In the genomic region with DNA sequence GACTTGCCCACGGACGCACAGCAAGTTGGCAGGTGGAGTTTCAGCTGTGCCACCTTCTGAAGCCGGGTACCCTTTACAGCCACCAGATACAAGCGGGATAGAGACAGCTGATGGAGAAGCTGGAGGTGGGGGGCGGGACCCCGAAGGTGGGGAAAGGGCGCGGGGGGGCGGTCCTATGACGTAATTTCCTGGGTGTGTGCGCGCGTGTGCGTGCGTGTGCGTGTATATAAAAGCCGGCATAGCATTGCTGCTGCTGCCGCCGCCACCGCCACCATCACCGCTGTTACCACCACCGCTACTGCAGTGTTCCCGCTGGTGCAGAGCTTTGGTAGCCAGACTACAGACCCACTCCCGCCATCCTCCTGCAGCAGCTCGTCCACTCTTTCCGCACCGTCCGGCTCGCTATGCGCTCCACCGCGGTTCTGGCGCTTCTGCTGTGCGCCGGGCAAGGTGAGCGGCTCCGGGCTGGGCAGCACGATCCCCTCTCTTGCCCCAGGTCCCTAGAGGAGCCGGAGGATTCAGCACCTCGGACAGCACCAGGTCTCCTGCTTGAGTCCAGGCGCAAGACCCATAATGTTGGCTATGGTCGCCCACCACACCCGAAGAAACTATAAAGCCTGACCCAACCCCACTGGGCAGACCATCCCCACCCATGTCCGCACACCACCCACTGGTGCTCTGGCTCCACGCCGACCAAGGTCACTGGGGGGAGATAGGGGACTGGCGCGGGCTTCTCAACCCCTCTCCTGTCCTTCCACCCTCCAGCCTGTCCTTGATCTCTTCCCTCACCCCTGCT, we compare ENCODE assay signal across 8 mouse cellular contexts. TPM values are rescaled to one million over a fixed set of nuclear protein-coding genes. Genes with fewer than 3 reads are reported as not detected.
DNase-seq lines count a peak whose midpoint lies in the region; ATAC-seq lines count a peak whose summit lies in the region.

A gene (plus strand): TSS at position 249 of the 796 bp plus-strand sequence.

- peak within 1 kb of the TSS; percentile 37 for H3K4me3 ChIP-seq in embryonic facial prominence, embryonic 13.5 days
- 0 out of 2 replicates have a peak within 1 kb of the TSS, but pooled peaks have one; percentile 18 for H3K4me3 ChIP-seq in heart, embryonic 16.5 days (ENCODE audit: low read length)
- peak within 1 kb of the TSS; percentile 26; the same call in 1 of the 2 replicates for H3K4me3 ChIP-seq in liver, embryonic 16.5 days (ENCODE audit: low read depth, low read length)
- peak within 1 kb of the TSS; percentile 59 for H3K4me3 ChIP-seq in neural tube, embryonic 14.5 days (ENCODE audit: low read depth, low read length)

- H3K4me1 ChIP-seq in embryonic facial prominence, embryonic 13.5 days, result 0 out of 2 replicates have a peak, but pooled peaks cover 8% of the 10 kb centered on the region
- H3K4me1 ChIP-seq in heart, embryonic 16.5 days (ENCODE audit: control insufficient read depth, insufficient read depth, low read length), result no peaks in the 10 kb centered on the region
- peaks cover 8% of the 10 kb centered on the region; the same call in 1 of the 2 replicates for H3K4me1 ChIP-seq in liver, embryonic 16.5 days (ENCODE audit: control insufficient read depth, low read depth, low read length)
- H3K4me1 ChIP-seq in neural tube, embryonic 14.5 days (ENCODE audit: control insufficient read depth, insufficient read depth, low read length), result peaks cover 13% of the 10 kb centered on the region

- H3K27me3 ChIP-seq in embryonic facial prominence, embryonic 13.5 days, result peaks cover 52% of the 10 kb centered on the region
- H3K27me3 ChIP-seq in heart, embryonic 16.5 days (ENCODE audit: control insufficient read depth, insufficient read depth, low read length), result peaks cover 39% of the 10 kb centered on the region
- peaks cover 16% of the 10 kb centered on the region for H3K27me3 ChIP-seq in liver, embryonic 16.5 days (ENCODE audit: control insufficient read depth, insufficient read depth, low read depth, low read length)
- H3K27me3 ChIP-seq in neural tube, embryonic 14.5 days (ENCODE audit: control insufficient read depth, insufficient read depth, low read length), result no peaks in the 10 kb centered on the region

- DNase-seq in B cell, adult 2 months, result peak; percentile 44 to 50
- peak; percentile 81 for DNase-seq in adrenal gland, postnatal 25 days
- peak; percentile 57 to 90 for DNase-seq in kidney, postnatal 36 days
- peak; percentile 73 for DNase-seq in thymus, postnatal 14 days

- whole genome bisulfite sequencing in embryonic facial prominence, embryonic 13.5 days, result 3% methylated on average over 47 of the region's 48 CpGs
- 3% methylated on average over 48 of the region's 48 CpGs for WGBS in heart, embryonic 16.5 days
- 3% methylated on average over 48 of the region's 48 CpGs for WGBS in liver, embryonic 16.5 days (ENCODE audit: insufficient replicate concordance)
- WGBS in neural tube, embryonic 14.5 days, result 2% methylated on average over 48 of the region's 48 CpGs

- no peaks in the 10 kb centered on the region for H3K9me3 ChIP-seq in embryonic facial prominence, embryonic 13.5 days
- H3K9me3 ChIP-seq in heart, embryonic 16.5 days (replicated peaks; ENCODE audit: control insufficient read depth, low read length), result no peaks in the 10 kb centered on the region
- no peaks in the 10 kb centered on the region for H3K9me3 ChIP-seq in liver, embryonic 16.5 days (replicated peaks; ENCODE audit: control insufficient read depth, low read length)
- no peaks in the 10 kb centered on the region for H3K9me3 ChIP-seq in neural tube, embryonic 14.5 days (ENCODE audit: control insufficient read depth, low read length)

- H3K36me3 ChIP-seq in embryonic facial prominence, embryonic 13.5 days, result no peaks in the 10 kb centered on the region
- no peaks in the 10 kb centered on the region for H3K36me3 ChIP-seq in heart, embryonic 16.5 days (ENCODE audit: control insufficient read depth, insufficient read depth)
- no peaks in the 10 kb centered on the region for H3K36me3 ChIP-seq in liver, embryonic 16.5 days (ENCODE audit: control insufficient read depth, insufficient read depth)
- H3K36me3 ChIP-seq in neural tube, embryonic 14.5 days (ENCODE audit: control insufficient read depth, insufficient read depth, low read length), result no peaks in the 10 kb centered on the region; the same call in 1 of the 2 replicates

- H3K4me2 ChIP-seq in embryonic facial prominence, embryonic 13.5 days, result peak within 1 kb of the TSS; percentile 61
- H3K4me2 ChIP-seq in heart, embryonic 16.5 days (ENCODE audit: low read depth, low read length), result peak within 1 kb of the TSS; percentile 26; the same call in 1 of the 2 replicates
- no peak within 1 kb of the TSS; the same call in 1 of the 2 replicates for H3K4me2 ChIP-seq in liver, embryonic 16.5 days (ENCODE audit: low read depth, low read length)
- peak within 1 kb of the TSS; percentile 71 for H3K4me2 ChIP-seq in neural tube, embryonic 14.5 days (ENCODE audit: low read depth, low read length)

- H3K27ac ChIP-seq in embryonic facial prominence, embryonic 13.5 days, result no peak within 1 kb of the TSS
- no peak within 1 kb of the TSS for H3K27ac ChIP-seq in heart, embryonic 16.5 days (ENCODE audit: low read length)
- H3K27ac ChIP-seq in liver, embryonic 16.5 days (ENCODE audit: low read length), result no peak within 1 kb of the TSS
- peak within 1 kb of the TSS; percentile 85 for H3K27ac ChIP-seq in neural tube, embryonic 14.5 days (ENCODE audit: low read depth, low read length)

- H3K9ac ChIP-seq in embryonic facial prominence, embryonic 13.5 days, result no peak within 1 kb of the TSS
- H3K9ac ChIP-seq in heart, embryonic 16.5 days (ENCODE audit: low read length), result no peak within 1 kb of the TSS
- H3K9ac ChIP-seq in liver, embryonic 16.5 days (ENCODE audit: low read depth, low read length), result no peak within 1 kb of the TSS
- H3K9ac ChIP-seq in neural tube, embryonic 14.5 days (replicated peaks; ENCODE audit: low read depth, low read length), result peak within 1 kb of the TSS; percentile 66

- ATAC-seq in embryonic facial prominence, embryonic 13.5 days (ENCODE audit: insufficient number of reproducible peaks, insufficient read depth, low FRiP score, low TSS enrichment, low read depth), result peak; percentile 50; the same call in 1 of the 2 replicates
- peak; percentile 56; the same call in 1 of the 2 replicates for ATAC-seq in heart, embryonic 16.5 days (replicated peaks; ENCODE audit: extremely low read depth, insufficient read depth, low FRiP score)
- ATAC-seq in liver, embryonic 16.5 days (ENCODE audit: low read depth), result no peak
- ATAC-seq in neural tube, embryonic 14.5 days (ENCODE audit: low read depth), result peak; percentile 88

RNA-seq across cellular contexts. Expression of the gene that starts here (rescaled TPM):
- 1,604 and 1,988 TPM in 2 replicates for total RNA-seq in adrenal gland, postnatal 25 days (2021)
- polyA plus RNA-seq in embryonic facial prominence, embryonic 13.5 days (2015; fragmentation: Nextera tagmentation; extraction: Ambion mirVana), result 3.4 and 4.3 TPM in 2 replicates
- 2.5 and 12.2 TPM in 2 replicates for polyA plus RNA-seq in heart, embryonic 16.5 days (2015; fragmentation: Nextera tagmentation; extraction: Ambion mirVana)
- 1.5 and 2.2 TPM in 2 replicates for polyA plus RNA-seq in liver, embryonic 16.5 days (2015; fragmentation: Nextera tagmentation; extraction: Ambion mirVana)
- polyA plus RNA-seq in neural tube, embryonic 14.5 days (2014; fragmentation: Nextera tagmentation; extraction: Ambion mirVana), result 126 and 150 TPM in 2 replicates
